Mouse (Mus musculus): ENCODE results near the gene Slc48a1.

DNA sequence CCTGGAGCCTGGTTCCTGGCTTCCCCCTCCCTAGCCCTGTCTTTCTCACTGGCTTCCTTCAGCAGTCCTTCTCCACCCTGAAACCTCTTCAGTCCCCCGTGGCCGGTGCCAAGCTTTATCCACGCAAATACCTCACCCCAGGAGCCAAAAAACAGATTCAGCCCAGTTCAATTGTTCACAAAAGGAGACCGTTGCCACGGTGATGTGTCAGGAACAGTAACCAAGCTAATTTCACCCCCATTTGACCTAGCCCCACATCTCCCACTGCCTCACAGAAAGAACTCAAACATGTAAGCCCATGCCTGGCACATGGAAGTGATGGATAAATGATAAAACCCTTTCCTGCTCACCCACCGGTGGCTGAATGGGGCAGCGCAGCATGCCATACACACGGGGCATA lies 12.1 kb upstream of the Slc48a1 start:
- TF ChIP-seq CTCF (IDR thresholded peaks at IDR 0.05; ENCODE audit: low read depth): peak; percentile 20
- TF ChIP-seq EP300 (optimal IDR thresholded peaks at IDR 0.05): no peak
